Mouse (Mus musculus) CD4-positive helper T cell, adult 2 months (primary cell): ENCODE data around the gene Vasn.
"Not testable (repeated sequence)": the region's sequence is repeated elsewhere in the genome, so short reads cannot be mapped to it uniquely, and the experiment has no call there.

Experiments used
- DNase-seq: peaks from one replicate; pipeline ENCODE4 v3.0.0-alpha.2; 2012; ENCODE audit warnings: low read depth, missing footprints, low spot score

Gene Vasn

GRCm38 (mm10) chr16:4665726-4666125 is 26.0 kb downstream of the Vasn start:
- no peak for DNase-seq

- peak; percentile 81 for DNase-seq
These were observed 27.6 kb downstream of the Vasn start for GRCm38 (mm10) chr16:4667190-4667808.

- no peak for DNase-seq
These were observed 30.6 kb downstream of the Vasn start for GRCm38 (mm10) chr16:4670317-4670716.

GRCm38 (mm10) chr16:4674091-4674490 is 34.4 kb downstream of the Vasn start:
- peak; percentile 89 for DNase-seq

GRCm38 (mm10) chr16:4676836-4677235 is 37.1 kb downstream of the Vasn start:
- peak; percentile 53 for DNase-seq

GRCm38 (mm10) chr16:4678080-4678479 is 38.3 kb downstream of the Vasn start:
- DNase-seq, result peak; percentile 23

- DNase-seq, result peak; percentile 95
These were observed 39.6 kb downstream of the Vasn start, which contains the start of gene Coro7 for GRCm38 (mm10) chr16:4679121-4680018. Gene Coro7 (minus strand): TSS chr16:4679777.

GRCm38 (mm10) chr16:4680922-4681455 is 41.2 kb downstream of the Vasn start:
- not testable (repeated sequence) for DNase-seq

- no peak for DNase-seq
These were observed 43.0 kb downstream of the Vasn start for GRCm38 (mm10) chr16:4682628-4683179.

- DNase-seq, result no peak
These were observed 43.4 kb downstream of the Vasn start for GRCm38 (mm10) chr16:4683193-4683580.

- peak; percentile 97 for DNase-seq
These were observed 44.1 kb downstream of the Vasn start for GRCm38 (mm10) chr16:4683581-4684456.

GRCm38 (mm10) chr16:4684457-4684791 is 44.7 kb downstream of the Vasn start:
- DNase-seq, result no peak

GRCm38 (mm10) chr16:4689371-4689770 is 49.6 kb downstream of the Vasn start:
- not testable (repeated sequence) for DNase-seq
